ENCODE assay signal across 8 mouse cellular contexts in the genomic region with DNA sequence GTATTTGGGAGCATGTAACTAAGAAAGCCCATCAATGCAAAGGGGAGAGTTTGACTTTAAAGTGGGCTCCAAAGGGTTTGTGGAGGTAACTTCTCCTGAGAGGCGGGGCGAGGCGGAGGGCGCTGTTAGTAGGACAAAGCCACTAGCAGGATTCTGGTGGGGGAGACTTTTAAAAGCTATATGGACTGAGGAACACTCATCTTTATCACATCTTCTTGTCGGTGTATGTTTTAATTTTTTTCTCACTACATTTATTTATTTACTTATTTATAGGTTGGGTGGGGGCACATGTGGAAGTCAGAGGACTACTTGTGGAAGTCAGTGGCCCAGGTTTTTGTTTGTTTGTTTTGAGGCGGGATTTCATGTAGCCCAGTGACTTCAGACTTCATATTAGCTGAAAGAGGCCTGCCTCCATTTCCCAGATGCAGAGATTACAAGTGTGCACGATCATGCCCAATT. TPM values are rescaled to one million over a fixed set of nuclear protein-coding genes. Genes with fewer than 3 reads are reported as not detected.
DNase-seq lines count a peak whose midpoint lies in the region; ATAC-seq and TF ChIP-seq lines count a peak whose summit lies in the region.

No protein-coding gene starts in this region.

- H3K36me3 ChIP-seq in spleen, adult 2 months (ENCODE audit: control insufficient read depth, insufficient read depth, low read length), result no peaks in the 10 kb centered on the region
- no peaks in the 10 kb centered on the region for H3K36me3 ChIP-seq in limb, embryonic 13.5 days
- H3K36me3 ChIP-seq in stomach, embryonic 14.5 days (ENCODE audit: control insufficient read depth, insufficient read depth, low read length), result no peaks in the 10 kb centered on the region

- DNase-seq in cerebellum, adult 2 months, result no peak
- no peak for DNase-seq in cerebellum, postnatal 10 days
- no peak for DNase-seq in spleen, adult 2 months (ENCODE audit: low read depth in 1 of 2, low spot score in 2 of 2)
- no peak for DNase-seq in spleen, postnatal 4 days (ENCODE audit: low spot score in 2 of 2)
- no peak for DNase-seq in left cerebral cortex, adult 9 months (ENCODE audit: low spot score in 2 of 2)
- DNase-seq in left cerebral cortex, adult 11 months (ENCODE audit: low spot score), result no peak

- no peak for TF ChIP-seq POLR2A in cerebellum, adult 2 months (IDR thresholded peaks at IDR 0.05; ENCODE audit: borderline replicate concordance, insufficient read depth, low read length)
- TF ChIP-seq POLR2A in spleen, adult 2 months (IDR thresholded peaks at IDR 0.05; ENCODE audit: low read depth, low read length), result no peak

- peak overlapping the region; percentile 74 for H3K4me3 ChIP-seq in cerebellum, adult 2 months (replicated peaks; ENCODE audit: insufficient read depth, low read depth, low read length)
- H3K4me3 ChIP-seq in spleen, adult 2 months (ENCODE audit: extremely low read depth, insufficient read depth, insufficient read length), result peak overlapping the region; percentile 47; the same call in 1 of the 2 replicates
- H3K4me3 ChIP-seq in limb, embryonic 13.5 days, result peak overlapping the region; percentile 48
- peak overlapping the region; percentile 42 for H3K4me3 ChIP-seq in stomach, embryonic 14.5 days (ENCODE audit: low read depth, low read length)

- H3K27ac ChIP-seq in cerebellum, adult 2 months (ENCODE audit: insufficient read depth, low read length), result peak overlapping the region; percentile 45; the same call in 1 of the 2 replicates
- peak overlapping the region; percentile 74 for H3K27ac ChIP-seq in spleen, adult 2 months (ENCODE audit: insufficient read depth, low read length)
- H3K27ac ChIP-seq in limb, embryonic 13.5 days, result peak overlapping the region; percentile 92
- H3K27ac ChIP-seq in stomach, embryonic 14.5 days (ENCODE audit: low read length), result peak overlapping the region; percentile 90

- H3K9me3 ChIP-seq in limb, embryonic 13.5 days, result no peaks in the 10 kb centered on the region
- H3K9me3 ChIP-seq in stomach, embryonic 14.5 days (ENCODE audit: control insufficient read depth, low read depth, low read length), result no peaks in the 10 kb centered on the region

- H3K4me2 ChIP-seq in limb, embryonic 13.5 days (replicated peaks), result peak overlapping the region; percentile 76
- H3K4me2 ChIP-seq in stomach, embryonic 14.5 days (replicated peaks; ENCODE audit: low read depth, low read length), result peak overlapping the region; percentile 80

- peak overlapping the region; percentile 70 for H3K9ac ChIP-seq in limb, embryonic 13.5 days
- peak overlapping the region; percentile 48 for H3K9ac ChIP-seq in stomach, embryonic 14.5 days (replicated peaks; ENCODE audit: low read depth, low read length)

- TF ChIP-seq CTCF in cerebellum, adult 2 months (IDR thresholded peaks at IDR 0.05; ENCODE audit: borderline replicate concordance, insufficient read depth, low read depth, low read length), result no peak
- TF ChIP-seq CTCF in spleen, adult 2 months (IDR thresholded peaks at IDR 0.05; ENCODE audit: extremely low read depth, insufficient read depth, insufficient read length, insufficient replicate concordance), result no peak

- WGBS in cerebellum, adult 2 months, result 48% methylated on average over 7 of the region's 7 CpGs
- WGBS in spleen, adult 2 months, result 28% methylated on average over 7 of the region's 7 CpGs
- 50% methylated on average over 7 of the region's 7 CpGs for WGBS in limb, embryonic 13.5 days
- 32% methylated on average over 7 of the region's 7 CpGs for WGBS in stomach, embryonic 14.5 days

- H3K4me1 ChIP-seq in cerebellum, adult 2 months (ENCODE audit: control insufficient read depth, insufficient read depth, low read length), result no peaks in the 10 kb centered on the region
- H3K4me1 ChIP-seq in spleen, adult 2 months (ENCODE audit: control insufficient read depth, insufficient read depth, insufficient read length), result peaks cover 5% of the 10 kb centered on the region; the same call in 1 of the 2 replicates
- peaks cover 25% of the 10 kb centered on the region for H3K4me1 ChIP-seq in limb, embryonic 13.5 days
- no peaks in the 10 kb centered on the region for H3K4me1 ChIP-seq in stomach, embryonic 14.5 days (ENCODE audit: control insufficient read depth, insufficient read depth, low read length)

- H3K27me3 ChIP-seq in cerebellum, adult 2 months (ENCODE audit: control insufficient read depth, insufficient read depth, low read length), result no peaks in the 10 kb centered on the region
- H3K27me3 ChIP-seq in spleen, adult 2 months (ENCODE audit: control insufficient read depth, insufficient read depth, low read length), result no peaks in the 10 kb centered on the region
- H3K27me3 ChIP-seq in limb, embryonic 13.5 days, result no peaks in the 10 kb centered on the region
- H3K27me3 ChIP-seq in stomach, embryonic 14.5 days (ENCODE audit: control insufficient read depth, insufficient read depth, low read length), result no peaks in the 10 kb centered on the region

- ATAC-seq in limb, embryonic 13.5 days (ENCODE audit: low FRiP score, low read depth), result no peak
- ATAC-seq in stomach, embryonic 14.5 days (ENCODE audit: insufficient number of reproducible peaks, insufficient read depth, low FRiP score, low read depth), result no peak

RNA-seq across cellular contexts. Expression of a gene that starts 0.3 kb away (rescaled TPM):
- 25.6 and 27.2 TPM in 2 replicates for polyA plus RNA-seq in cerebellum, adult 2 months (2012; rRNA removed)
- polyA plus RNA-seq in spleen, adult 2 months (2012; rRNA removed), result 2.9 and 3.4 TPM in 2 replicates
- polyA plus RNA-seq in limb, embryonic 13.5 days (2015; fragmentation: Nextera tagmentation; extraction: Ambion mirVana), result 19.9 and 22.2 TPM in 2 replicates
- 13.6 and 15.7 TPM in 2 replicates for polyA plus RNA-seq in stomach, embryonic 14.5 days (2014; fragmentation: Nextera tagmentation; extraction: Ambion mirVana)

RNA-seq across cellular contexts. Expression of a gene that starts 1.0 kb away (rescaled TPM):
- 0.13 and 0.16 TPM in 2 replicates for polyA plus RNA-seq in cerebellum, adult 2 months (2012; rRNA removed)
- 0.06 TPM in 1 of 2 replicates, not detected in the other for polyA plus RNA-seq in spleen, adult 2 months (2012; rRNA removed)
- polyA plus RNA-seq in limb, embryonic 13.5 days (2015; fragmentation: Nextera tagmentation; extraction: Ambion mirVana), result 0.56 and 0.57 TPM in 2 replicates
- polyA plus RNA-seq in stomach, embryonic 14.5 days (2014; fragmentation: Nextera tagmentation; extraction: Ambion mirVana), result 0.10 TPM in 1 of 2 replicates, not detected in the other

RNA-seq across cellular contexts. Expression of a gene that starts 35.6 kb away (rescaled TPM):
- polyA plus RNA-seq in cerebellum, adult 2 months (2012; rRNA removed), result 9.2 and 9.5 TPM in 2 replicates
- polyA plus RNA-seq in spleen, adult 2 months (2012; rRNA removed), result 11.8 and 17.2 TPM in 2 replicates
- 21.0 and 21.7 TPM in 2 replicates for polyA plus RNA-seq in limb, embryonic 13.5 days (2015; fragmentation: Nextera tagmentation; extraction: Ambion mirVana)
- 18.1 and 18.9 TPM in 2 replicates for polyA plus RNA-seq in stomach, embryonic 14.5 days (2014; fragmentation: Nextera tagmentation; extraction: Ambion mirVana)

RNA-seq across cellular contexts. Expression of a gene that starts 45.4 kb away (rescaled TPM):
- polyA plus RNA-seq in cerebellum, adult 2 months (2012; rRNA removed), result 0.23 and 0.25 TPM in 2 replicates
- polyA plus RNA-seq in spleen, adult 2 months (2012; rRNA removed), result 1.3 and 2.0 TPM in 2 replicates
- 0.81 and 1.0 TPM in 2 replicates for polyA plus RNA-seq in limb, embryonic 13.5 days (2015; fragmentation: Nextera tagmentation; extraction: Ambion mirVana)
- 0.74 and 0.77 TPM in 2 replicates for polyA plus RNA-seq in stomach, embryonic 14.5 days (2014; fragmentation: Nextera tagmentation; extraction: Ambion mirVana)
